Mouse (Mus musculus) hindbrain, postnatal 0 days (tissue): ENCODE measurements around the gene Ybx1. TPM values are rescaled to one million over a fixed set of nuclear protein-coding genes. Genes with fewer than 3 reads are reported as not detected.

Source experiments
- ATAC-seq: fragments of 200-750 bp; cut with Nextera tagmentation; 2 replicates; pipeline ENCODE4 v1.8.0; 2017; ENCODE audit warnings: mild to moderate bottlenecking, moderate TSS enrichment, moderate library complexity
- DNase-seq: peaks from one replicate; pipeline ENCODE4 v3.0.0-alpha.2; 2015; ENCODE audit warnings: low spot score
- H3K27ac ChIP-seq: fragments of 300-500 bp; sonication (generic); 2 replicates; pipeline ENCODE4 v1.5.1; 2014; ENCODE audit warnings: mild to moderate bottlenecking
- H3K27me3 ChIP-seq: fragments of 300-500 bp; sonication (generic); 2 replicates; pipeline ENCODE4 v1.6.1; 2014; ENCODE audit warnings: low read length, mixed read lengths; ENCODE audit not compliant: insufficient read depth
- H3K36me3 ChIP-seq: fragments of 300-500 bp; sonication (generic); 2 replicates; pipeline ENCODE4 v1.6.1; 2014; ENCODE audit warnings: low read length, mixed read lengths; ENCODE audit not compliant: insufficient read depth
- H3K4me1 ChIP-seq: fragments of 300-500 bp; sonication (generic); 2 replicates; pipeline ENCODE4 v1.6.1; 2014; ENCODE audit warnings: antibody characterized with exemption, low read length, mixed read lengths; ENCODE audit not compliant: insufficient read depth
- H3K4me2 ChIP-seq: fragments of 300-500 bp; sonication (generic); 2 replicates; pipeline ENCODE4 v1.6.1; 2014; ENCODE audit warnings: low read depth, mild to moderate bottlenecking, low read length, moderate library complexity, mixed read lengths
- H3K4me3 ChIP-seq: fragments of 300-500 bp; sonication (generic); 2 replicates; pipeline ENCODE4 v1.5.1; 2014; ENCODE audit warnings: low read length
- H3K9ac ChIP-seq: fragments of 300-500 bp; sonication (generic); replicated peaks from 2 replicates; pipeline ENCODE4 v1.6.1; 2014; ENCODE audit warnings: mild to moderate bottlenecking, low read length, moderate library complexity, mixed read lengths
- H3K9me3 ChIP-seq: fragments of 300-500 bp; sonication (generic); 2 replicates; pipeline ENCODE4 v1.6.1; 2016; ENCODE audit warnings: low read length, mixed read lengths
- CTCF ChIP-seq: IDR thresholded peaks from 2 replicates; pipeline ENCODE4 v1.5.1; 2016; ENCODE audit warnings: antibody characterized with exemption, control low read depth, low read depth
- WGBS: fragments of 180-500 bp; shearing (Covaris S2); extraction: QIAGEN DNeasy Blood & Tissue Kit; methylation state at CpG from one replicate; pipeline ENCODE4 v1.1.7; 2014; 5-methylcytosine and 5-hydroxymethylcytosine counted together
- polyA plus RNA-seq: library from polyadenylated mRNA; unstranded; fragments of >200 nt; fragmentation: Nextera tagmentation; extraction: Ambion mirVana; gene quantifications from 2 replicates; pipeline ENCODE4 v1.2.1, GENCODE M21; 2015
- total RNA-seq: library from RNA; depleted of rRNA; stranded (reverse); fragments of >200 nt; gene quantifications from 2 replicates; pipeline ENCODE4 v1.2.3, GENCODE M21; 2014; rRNA removed

Gene Ybx1
- total RNA-seq (376 and 481 TPM in 2 replicates), polyA plus RNA-seq (922 and 930 TPM in 2 replicates)

DNA sequence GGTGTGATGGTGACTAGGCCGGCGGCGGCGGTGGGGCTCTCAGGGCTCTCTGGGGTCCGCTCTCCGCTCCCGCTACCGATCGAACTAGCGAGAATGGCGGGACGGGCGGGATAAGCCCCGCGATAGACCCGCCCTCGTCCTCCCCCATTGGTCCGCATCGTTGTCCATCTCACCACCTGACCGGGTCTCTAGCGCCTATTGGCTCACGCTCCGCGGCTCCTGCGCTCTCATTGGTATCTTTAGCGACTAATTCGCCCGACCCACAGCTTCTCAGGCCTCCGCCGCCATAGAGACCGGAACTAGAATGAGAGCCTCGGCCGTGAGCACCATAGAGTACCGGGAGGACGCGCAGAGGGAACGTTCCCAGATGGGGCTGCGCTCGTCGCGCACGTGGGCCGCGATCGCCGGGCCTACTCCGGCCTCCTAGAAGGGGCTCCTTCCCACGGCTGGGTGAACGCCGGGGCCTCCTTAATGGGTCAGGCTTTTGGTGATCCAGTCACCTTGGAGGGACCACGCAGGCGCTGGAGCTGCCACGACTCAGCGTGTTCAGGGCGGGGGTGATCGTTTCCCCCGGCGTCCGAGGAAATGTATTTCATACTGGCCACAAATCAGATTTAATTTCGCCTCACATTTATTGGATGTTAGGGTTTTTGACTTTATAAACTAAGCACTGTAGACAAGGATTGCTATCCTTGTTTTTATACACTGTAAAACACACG, at the start of gene Ybx1:
TSS of gene Ybx1 (minus strand) at position 190 of the 719 bp plus-strand sequence.
- Histone ChIP-seq H3K27ac (peak within 1 kb of the TSS; percentile 84), H3K9me3 (no peaks in the 10 kb centered on the region), H3K36me3 (no peaks in the 10 kb centered on the region), H3K27me3 (no peaks in the 10 kb centered on the region), H3K4me2 (peak within 1 kb of the TSS; percentile 76), H3K9ac (peak within 1 kb of the TSS; percentile 84), H3K4me1 (no peaks in the 10 kb centered on the region), H3K4me3 (peak within 1 kb of the TSS; percentile 87)
- DNase-seq (peak; percentile 99), ATAC-seq (peak; percentile 99)
- 1% methylated on average over 61 of the region's 61 CpGs for WGBS
- TF ChIP-seq CTCF: no peak

GRCm38 (mm10) chr4:119338861-119339361, 44.5 kb upstream of the Ybx1 start:
- H3K9ac ChIP-seq: peak overlapping the region; percentile 28; the same call in 1 of the 2 replicates
- H3K36me3 ChIP-seq: no peaks in the 10 kb centered on the region
- no peak overlapping the region for H3K4me3 ChIP-seq
- H3K27ac ChIP-seq: peak overlapping the region; percentile 86
- peak overlapping the region; percentile 42 for H3K4me2 ChIP-seq
- TF ChIP-seq CTCF: peak; percentile 90
- 2% methylated on average over 10 of the region's 10 CpGs for WGBS
- no peaks in the 10 kb centered on the region for H3K9me3 ChIP-seq
- no peaks in the 10 kb centered on the region for H3K4me1 ChIP-seq
- ATAC-seq (peak; percentile 94), DNase-seq (peak; percentile 95)
- H3K27me3 ChIP-seq: no peaks in the 10 kb centered on the region

GRCm38 (mm10) chr4:119338422-119338821, 44.0 kb upstream of the Ybx1 start:
- Histone ChIP-seq H3K4me1 (no peaks in the 10 kb centered on the region), H3K4me2 (peak overlapping the region; percentile 42), H3K9me3 (no peaks in the 10 kb centered on the region), H3K9ac (peak overlapping the region; percentile 28; the same call in 1 of the 2 replicates), H3K4me3 (no peak overlapping the region), H3K27me3 (no peaks in the 10 kb centered on the region), H3K36me3 (no peaks in the 10 kb centered on the region), H3K27ac (peak overlapping the region; percentile 86)
- no peak for TF ChIP-seq CTCF
- peak; percentile 89 for ATAC-seq
- WGBS: 9% methylated on average over 4 of the region's 4 CpGs
- DNase-seq: peak; percentile 68

DNA sequence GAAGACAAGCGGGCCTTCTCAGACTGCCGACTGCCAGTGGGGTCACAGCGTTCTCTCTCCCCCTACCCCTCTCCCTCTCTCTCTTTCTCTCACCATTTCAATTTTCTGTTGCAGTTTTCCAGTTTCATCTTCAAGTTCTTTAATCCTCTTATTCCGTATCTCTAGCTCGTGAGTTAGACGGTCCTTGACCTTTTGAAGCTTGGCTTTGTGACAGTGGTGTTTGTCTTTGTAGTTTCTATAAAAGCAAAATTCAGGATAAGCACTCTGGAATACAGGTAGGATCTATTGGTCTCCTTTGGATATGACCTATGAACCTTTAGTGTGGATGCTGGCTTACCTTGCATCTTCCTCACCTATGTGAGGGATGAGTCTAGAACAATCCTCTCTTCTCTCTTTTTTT, 39.1 kb upstream of the Ybx1 start:
- no peak overlapping the region for H3K4me3 ChIP-seq
- no peak for ATAC-seq
- no peaks in the 10 kb centered on the region; the same call in 1 of the 2 replicates for H3K36me3 ChIP-seq
- H3K9me3 ChIP-seq: no peaks in the 10 kb centered on the region
- no peaks in the 10 kb centered on the region for H3K27me3 ChIP-seq
- WGBS: 81% methylated on average over 6 of the region's 6 CpGs
- H3K4me2 ChIP-seq: no peak overlapping the region
- H3K9ac ChIP-seq: no peak overlapping the region
- DNase-seq: no peak
- TF ChIP-seq CTCF: no peak
- H3K27ac ChIP-seq: no peak overlapping the region
- no peaks in the 10 kb centered on the region for H3K4me1 ChIP-seq

GRCm38 (mm10) chr4:119320896-119321550, 26.6 kb upstream of the Ybx1 start:
- H3K27me3 ChIP-seq: no peaks in the 10 kb centered on the region
- peak overlapping the region; percentile 56 for H3K9ac ChIP-seq
- no peak for DNase-seq
- peaks cover 10% of the 10 kb centered on the region for H3K4me1 ChIP-seq
- peak overlapping the region; percentile 70 for H3K4me3 ChIP-seq
- no peak for TF ChIP-seq CTCF
- peak overlapping the region; percentile 66 for H3K4me2 ChIP-seq
- WGBS: 28% methylated on average over 10 of the region's 10 CpGs
- no peaks in the 10 kb centered on the region for H3K9me3 ChIP-seq
- peaks cover 10% of the 10 kb centered on the region for H3K36me3 ChIP-seq
- ATAC-seq: peak; percentile 62
- H3K27ac ChIP-seq: peak overlapping the region; percentile 91

- H3K4me3 ChIP-seq: peak within 1 kb of the TSS; percentile 70
- H3K9me3 ChIP-seq: no peaks in the 10 kb centered on the region
- peak within 1 kb of the TSS; percentile 56 for H3K9ac ChIP-seq
- ATAC-seq: peak; percentile 98
- H3K27me3 ChIP-seq: no peaks in the 10 kb centered on the region
- peaks cover 16% of the 10 kb centered on the region for H3K36me3 ChIP-seq
- DNase-seq: peak; percentile 98
- H3K4me2 ChIP-seq: peak within 1 kb of the TSS; percentile 66
- under 1% methylated on average over 44 of the region's 44 CpGs for WGBS
- peaks cover 10% of the 10 kb centered on the region for H3K4me1 ChIP-seq
- H3K27ac ChIP-seq: peak within 1 kb of the TSS; percentile 91
- no peak; the same call in 1 of the 2 replicates for TF ChIP-seq CTCF
These were observed 25.9 kb upstream of the Ybx1 start, which contains the start of gene Ppih for GRCm38 (mm10) chr4:119320131-119320830. Gene Ppih, minus strand, starts transcription at chr4:119320546.
